Mouse (Mus musculus): Measurements from ENCODE around the gene Bmpr2.

DNA sequence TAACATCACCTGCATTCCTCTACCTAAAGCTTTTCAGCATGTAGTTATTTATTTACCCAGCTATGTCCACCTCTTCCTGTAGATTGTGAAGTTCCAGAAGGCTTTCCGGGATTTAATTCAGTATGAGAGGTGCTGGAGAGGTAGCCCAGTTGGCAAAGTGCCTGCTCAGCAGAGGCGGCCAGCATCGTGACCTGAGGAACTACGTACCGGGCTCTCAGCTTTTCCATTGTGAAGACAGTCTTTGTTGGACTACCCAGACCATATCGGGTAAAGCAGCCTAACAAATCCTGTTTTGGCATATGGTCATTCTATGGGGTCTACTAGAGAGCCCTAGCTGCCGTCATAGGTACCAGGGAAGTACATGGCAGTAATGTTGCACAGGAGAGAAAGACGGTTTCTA is 33.1 kb upstream of the Bmpr2 start:
- TF ChIP-seq EP300 (IDR thresholded peaks at IDR 0.05) (no peak), CTCF (IDR thresholded peaks at IDR 0.05) (no peak)
